Mouse (Mus musculus): Measurements from ENCODE around the gene Adamts15. TPM values are rescaled to one million over a fixed set of nuclear protein-coding genes. Genes with fewer than 3 reads are reported as not detected.
A peak's percentile ranks its signal among the peaks of the same experiment; 100 is the strongest.

The Adamts15 gene
- polyA plus RNA-seq, 1 experiment from 2014 or later = 1.1 TPM

- TF ChIP-seq EP300 (IDR thresholded peaks at IDR 0.05; ENCODE audit: low read depth) (no peak), CTCF (IDR thresholded peaks at IDR 0.05; ENCODE audit: low read depth) (no peak)
- Histone ChIP-seq H3K27ac (ENCODE audit: low read depth) (no peak overlapping the region), H3K36me3 (replicated peaks; ENCODE audit: insufficient read depth, low read length) (no peaks in the 10 kb centered on the region), H3K27me3 (ENCODE audit: insufficient read depth, low read length) (peaks cover 46% of the 10 kb centered on the region), H3K9ac (replicated peaks) (no peak overlapping the region), H3K4me2 (ENCODE audit: low read depth, low read length) (no peak overlapping the region), H3K9me3 (ENCODE audit: low read length) (no peaks in the 10 kb centered on the region), H3K4me1 (ENCODE audit: insufficient read depth) (peaks cover 2% of the 10 kb centered on the region; the same call in 1 of the 2 replicates), H3K4me3 (ENCODE audit: low read depth, low read length) (no peak overlapping the region)
- DNase-seq (no peak), ATAC-seq (no peak)
- 38% methylated on average over 1 of the region's 1 CpGs for whole genome bisulfite sequencing (ENCODE audit: insufficient replicate concordance)
Measured at GRCm38 (mm10) chr9:30945276-30945675, 23.0 kb upstream of the Adamts15 start.

GRCm38 (mm10) chr9:30944234-30944633 lies 22.0 kb upstream of the Adamts15 start:
- Histone ChIP-seq H3K4me1 (ENCODE audit: insufficient read depth) (peaks cover 2% of the 10 kb centered on the region; the same call in 1 of the 2 replicates), H3K36me3 (replicated peaks; ENCODE audit: insufficient read depth, low read length) (no peaks in the 10 kb centered on the region), H3K27ac (ENCODE audit: low read depth) (no peak overlapping the region), H3K9me3 (ENCODE audit: low read length) (no peaks in the 10 kb centered on the region), H3K4me2 (ENCODE audit: low read depth, low read length) (no peak overlapping the region), H3K27me3 (ENCODE audit: insufficient read depth, low read length) (peaks cover 48% of the 10 kb centered on the region), H3K9ac (replicated peaks) (no peak overlapping the region), H3K4me3 (ENCODE audit: low read depth, low read length) (no peak overlapping the region)
- ATAC-seq (no peak), DNase-seq (no peak)
- WGBS (ENCODE audit: insufficient replicate concordance) = 16% methylated on average over 1 of the region's 1 CpGs
- no peak for TF ChIP-seq CTCF (IDR thresholded peaks at IDR 0.05; ENCODE audit: low read depth)
- no peak for TF ChIP-seq EP300 (IDR thresholded peaks at IDR 0.05; ENCODE audit: low read depth)

DNA sequence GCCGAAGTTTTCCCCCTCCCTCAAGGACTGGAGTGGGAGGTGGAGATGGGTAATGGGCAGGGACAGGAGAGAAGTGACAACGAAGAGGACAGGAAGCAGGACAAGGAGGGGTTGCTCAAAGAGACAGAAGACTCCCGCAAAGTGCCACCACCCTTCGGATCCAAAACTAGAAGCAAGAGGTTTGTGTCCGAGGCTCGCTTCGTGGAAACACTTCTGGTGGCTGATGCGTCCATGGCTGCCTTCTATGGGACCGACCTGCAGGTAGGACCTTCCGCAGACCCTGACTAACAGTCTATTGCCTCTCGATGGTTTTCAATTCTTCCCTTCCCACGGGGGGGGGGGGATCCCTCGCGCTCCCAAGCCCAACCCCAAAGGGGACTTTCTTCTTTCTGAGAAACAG lies 21.1 kb upstream of the Adamts15 start:
- no peak overlapping the region for H3K9ac ChIP-seq (replicated peaks)
- H3K36me3 ChIP-seq (replicated peaks; ENCODE audit: insufficient read depth, low read length) = no peaks in the 10 kb centered on the region
- ATAC-seq = no peak
- H3K27ac ChIP-seq (ENCODE audit: low read depth) = no peak overlapping the region
- peaks cover 2% of the 10 kb centered on the region; the same call in 1 of the 2 replicates for H3K4me1 ChIP-seq (ENCODE audit: insufficient read depth)
- peak overlapping the region; percentile 47 for H3K4me3 ChIP-seq (ENCODE audit: low read depth, low read length)
- 3% methylated on average over 14 of the region's 14 CpGs for WGBS (ENCODE audit: insufficient replicate concordance)
- no peak for DNase-seq
- no peak for TF ChIP-seq CTCF (IDR thresholded peaks at IDR 0.05; ENCODE audit: low read depth)
- TF ChIP-seq EP300 (IDR thresholded peaks at IDR 0.05; ENCODE audit: low read depth) = no peak
- no peaks in the 10 kb centered on the region for H3K9me3 ChIP-seq (ENCODE audit: low read length)
- peak overlapping the region; percentile 65; the same call in 1 of the 2 replicates for H3K4me2 ChIP-seq (ENCODE audit: low read depth, low read length)
- H3K27me3 ChIP-seq (ENCODE audit: insufficient read depth, low read length) = peaks cover 50% of the 10 kb centered on the region

DNA sequence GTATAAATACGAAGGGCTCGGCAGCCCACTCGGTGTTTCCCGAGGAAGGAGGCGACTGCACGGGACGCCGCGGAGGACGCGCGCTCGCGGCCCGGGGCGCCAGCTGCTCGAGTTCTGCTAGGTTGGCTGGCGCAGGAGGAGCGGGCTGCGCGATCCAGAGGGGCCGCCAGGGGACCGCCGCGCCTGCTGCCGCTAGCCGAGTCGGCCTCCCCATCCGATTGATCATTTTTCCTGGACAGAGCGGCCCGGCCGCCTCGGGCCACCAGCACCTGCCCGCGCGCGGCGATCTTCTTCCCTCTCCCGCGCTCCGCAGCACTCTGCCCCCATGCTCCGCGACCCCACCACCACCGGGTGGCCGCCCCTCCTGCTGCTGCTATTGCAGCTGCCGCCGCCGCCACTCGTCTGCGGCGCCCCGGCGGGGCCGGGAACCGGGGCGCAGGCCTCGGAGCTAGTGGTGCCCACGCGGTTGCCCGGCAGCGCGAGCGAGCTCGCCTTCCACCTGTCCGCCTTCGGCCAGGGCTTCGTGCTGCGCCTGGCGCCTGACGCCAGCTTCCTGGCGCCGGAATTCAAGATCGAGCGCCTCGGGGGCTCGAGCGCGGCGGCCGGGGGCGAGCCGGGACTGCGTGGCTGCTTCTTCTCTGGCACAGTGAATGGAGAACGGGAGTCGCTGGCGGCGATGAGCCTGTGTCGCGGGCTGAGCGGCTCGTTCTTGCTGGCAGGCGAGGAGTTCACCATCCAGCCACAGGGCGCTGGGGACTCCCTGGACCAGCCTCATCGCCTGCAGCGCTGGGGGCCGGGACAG lies 20.5 kb upstream of the Adamts15 start, which contains the start of gene Adamts8:
Gene Adamts8, plus strand, starts transcription at position 51 of the 802 bp plus-strand sequence.
- H3K27me3 ChIP-seq (ENCODE audit: insufficient read depth, low read length) = peaks cover 50% of the 10 kb centered on the region
- H3K27ac ChIP-seq (ENCODE audit: low read depth) = no peak within 1 kb of the TSS
- peak within 1 kb of the TSS; percentile 47 for H3K4me3 ChIP-seq (ENCODE audit: low read depth, low read length)

DNA sequence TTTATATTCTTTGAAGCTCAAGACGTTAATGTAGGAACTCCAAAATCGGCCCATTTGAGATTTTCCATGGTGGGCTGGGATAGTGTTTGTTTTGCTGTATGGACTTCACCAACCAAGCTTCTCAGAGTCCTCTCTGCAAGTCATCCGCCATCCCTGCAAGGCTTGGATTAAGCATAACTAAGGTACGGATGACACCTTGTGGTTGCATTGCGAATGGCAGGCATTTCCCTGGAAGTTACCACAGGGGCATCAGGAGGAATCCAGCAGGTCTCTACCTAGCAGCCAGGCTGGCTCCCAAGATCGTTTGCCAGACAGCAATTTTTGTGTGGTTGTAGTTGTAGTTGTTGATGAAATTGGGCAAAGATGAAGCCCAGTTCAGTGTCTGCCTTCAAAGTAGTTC lies 18.1 kb upstream of the Adamts15 start:
- 6% methylated on average over 6 of the region's 6 CpGs for WGBS (ENCODE audit: insufficient replicate concordance)
- Histone ChIP-seq H3K9me3 (ENCODE audit: low read length) (no peaks in the 10 kb centered on the region), H3K9ac (replicated peaks) (no peak overlapping the region), H3K4me1 (ENCODE audit: insufficient read depth) (peaks cover 2% of the 10 kb centered on the region; the same call in 1 of the 2 replicates), H3K27ac (ENCODE audit: low read depth) (no peak overlapping the region), H3K4me2 (ENCODE audit: low read depth, low read length) (no peak overlapping the region), H3K36me3 (replicated peaks; ENCODE audit: insufficient read depth, low read length) (no peaks in the 10 kb centered on the region), H3K4me3 (ENCODE audit: low read depth, low read length) (no peak overlapping the region), H3K27me3 (ENCODE audit: insufficient read depth, low read length) (peaks cover 50% of the 10 kb centered on the region)
- ATAC-seq (no peak), DNase-seq (peak; percentile 81)
- TF ChIP-seq EP300 (IDR thresholded peaks at IDR 0.05; ENCODE audit: low read depth) (no peak), CTCF (IDR thresholded peaks at IDR 0.05; ENCODE audit: low read depth) (peak; percentile 93)

More for the DNA sequence above, 20.5 kb upstream of the Adamts15 start, which contains the start of gene Adamts8:
- no peaks in the 10 kb centered on the region for H3K36me3 ChIP-seq (replicated peaks; ENCODE audit: insufficient read depth, low read length)
- peak; percentile 25 for DNase-seq
- peaks cover 2% of the 10 kb centered on the region; the same call in 1 of the 2 replicates for H3K4me1 ChIP-seq (ENCODE audit: insufficient read depth)
- peak within 1 kb of the TSS; percentile 65 for H3K4me2 ChIP-seq (ENCODE audit: low read depth, low read length)
- under 1% methylated on average over 88 of the region's 96 CpGs for WGBS (ENCODE audit: insufficient replicate concordance)
- H3K9ac ChIP-seq (replicated peaks) = no peak within 1 kb of the TSS
- ATAC-seq = peak; percentile 25; the same call in 1 of the 2 replicates
- H3K9me3 ChIP-seq (ENCODE audit: low read length) = no peaks in the 10 kb centered on the region
- TF ChIP-seq EP300 (IDR thresholded peaks at IDR 0.05; ENCODE audit: low read depth) = no peak
- TF ChIP-seq CTCF (IDR thresholded peaks at IDR 0.05; ENCODE audit: low read depth) = 0 out of 2 replicates have a peak, but pooled peaks have one; percentile 12

DNA sequence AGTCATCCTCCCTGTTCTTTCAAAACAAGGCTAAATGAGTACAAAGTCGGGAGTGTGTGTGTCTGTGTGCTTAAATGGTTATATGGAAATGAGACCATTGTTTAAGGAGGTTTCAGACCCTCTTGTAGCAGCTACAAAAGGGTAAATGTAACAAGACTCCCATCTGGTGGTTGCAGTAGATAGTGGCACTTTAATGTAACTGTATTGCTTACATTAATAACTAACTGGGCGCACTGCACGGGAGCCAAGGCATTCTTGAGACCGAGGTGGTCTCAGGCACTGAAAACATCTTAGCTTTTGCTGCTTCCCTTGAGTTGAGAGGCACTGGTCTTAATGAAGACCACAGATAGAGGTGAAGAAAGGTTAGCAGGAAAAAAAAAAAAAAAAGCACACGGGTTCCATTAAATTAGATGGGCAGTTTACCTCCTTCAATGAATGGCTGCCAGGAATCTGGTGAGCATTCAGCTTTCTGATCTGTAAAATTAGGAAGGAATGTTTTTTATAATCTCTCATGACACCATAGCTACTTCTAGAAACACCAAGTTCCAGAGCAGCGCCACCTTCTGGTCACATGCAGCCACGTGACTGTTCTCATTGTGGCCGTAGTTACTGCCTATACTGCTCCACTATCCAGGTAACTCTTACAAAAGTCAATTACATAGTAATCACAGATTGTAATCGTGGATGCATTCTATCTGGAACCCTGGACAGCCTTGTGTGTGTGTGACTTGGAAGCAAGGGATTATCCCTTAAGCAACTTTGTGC lies 14.6 kb upstream of the Adamts15 start:
- no peaks in the 10 kb centered on the region for H3K4me1 ChIP-seq (ENCODE audit: insufficient read depth)
- H3K27me3 ChIP-seq (ENCODE audit: insufficient read depth, low read length) = peaks cover 19% of the 10 kb centered on the region
- TF ChIP-seq CTCF (IDR thresholded peaks at IDR 0.05; ENCODE audit: low read depth) = peak; percentile 64
- no peak for TF ChIP-seq EP300 (IDR thresholded peaks at IDR 0.05; ENCODE audit: low read depth)
- peak; percentile 55 for DNase-seq
- H3K4me2 ChIP-seq (ENCODE audit: low read depth, low read length) = no peak overlapping the region
- WGBS (ENCODE audit: insufficient replicate concordance) = 27% methylated on average over 9 of the region's 9 CpGs
- H3K9ac ChIP-seq (replicated peaks) = no peak overlapping the region
- H3K36me3 ChIP-seq (replicated peaks; ENCODE audit: insufficient read depth, low read length) = no peaks in the 10 kb centered on the region
- no peak for ATAC-seq
- no peak overlapping the region for H3K4me3 ChIP-seq (ENCODE audit: low read depth, low read length)
- H3K27ac ChIP-seq (ENCODE audit: low read depth) = no peak overlapping the region
- no peaks in the 10 kb centered on the region for H3K9me3 ChIP-seq (ENCODE audit: low read length)
